Mouse (Mus musculus) skeletal muscle tissue, adult 2 months (tissue): ENCODE measurements around the gene Tmco4.

Experiments
- DNase-seq: peaks from one replicate; pipeline ENCODE4 v3.0.0-alpha.2; 2012; ENCODE audit warnings: low read depth, low spot score

Tmco4 gene

GRCm38 (mm10) chr4:139019413-139019812 is 46.7 kb downstream of the Tmco4 start:
- no peak for DNase-seq

DNA sequence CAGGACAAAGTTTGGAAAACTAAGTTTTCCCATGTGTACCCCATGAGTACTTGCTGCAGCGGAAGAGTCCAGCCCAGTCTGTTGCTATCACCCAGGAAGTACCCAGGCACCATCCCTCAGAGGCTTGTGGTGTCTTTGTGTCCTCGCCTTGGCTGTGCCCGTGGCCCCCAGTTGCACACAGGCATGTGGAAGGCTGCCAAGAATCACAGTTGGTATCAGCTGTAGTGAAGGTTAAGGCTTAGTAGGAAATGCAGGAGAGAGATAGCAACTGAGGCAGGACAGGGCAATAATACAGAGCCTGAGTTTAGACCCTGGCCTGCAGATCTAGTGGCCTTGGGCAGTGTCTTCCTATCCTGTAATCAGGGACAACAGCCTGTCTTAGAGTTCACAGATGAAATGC is 47.7 kb downstream of the Tmco4 start:
- DNase-seq: no peak

- DNase-seq: no peak
Observed at GRCm38 (mm10) chr4:139024379-139024778, 51.7 kb downstream of the Tmco4 start.

- DNase-seq: peak; percentile 53
Observed at GRCm38 (mm10) chr4:139030675-139031074, 58.0 kb downstream of the Tmco4 start.

- no peak for DNase-seq
Observed at GRCm38 (mm10) chr4:139032521-139032920, 59.8 kb downstream of the Tmco4 start.

- DNase-seq: no peak
Observed at GRCm38 (mm10) chr4:139033263-139034009, 60.7 kb downstream of the Tmco4 start.

GRCm38 (mm10) chr4:139034010-139034367 is 61.3 kb downstream of the Tmco4 start:
- no peak for DNase-seq

DNA sequence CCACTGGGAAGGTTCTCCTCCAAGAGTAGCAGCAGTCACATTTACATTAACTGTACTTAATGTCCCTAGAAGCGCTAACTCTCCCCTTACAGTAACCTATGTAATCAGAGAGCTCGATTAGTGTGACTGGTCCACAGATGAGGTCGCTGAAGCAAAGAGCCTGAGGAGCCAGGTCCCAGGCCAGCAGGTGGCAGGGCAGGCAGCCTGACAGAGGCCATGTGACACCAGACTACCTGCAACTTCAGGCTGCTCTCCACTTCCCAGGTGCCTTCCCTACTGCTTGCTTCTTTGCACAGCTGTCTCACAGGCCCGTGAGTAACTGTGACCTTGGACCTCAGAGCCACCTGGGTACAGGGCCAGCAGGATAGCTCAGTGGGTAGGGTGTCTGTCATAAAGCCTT is 61.9 kb downstream of the Tmco4 start:
- DNase-seq: no peak

GRCm38 (mm10) chr4:139034942-139035341 is 62.3 kb downstream of the Tmco4 start:
- no peak for DNase-seq

- DNase-seq: peak; percentile 45
Observed at GRCm38 (mm10) chr4:139035799-139036198, 63.1 kb downstream of the Tmco4 start.

- DNase-seq: no peak
Observed at GRCm38 (mm10) chr4:139037795-139038607, 65.3 kb downstream of the Tmco4 start.

DNA sequence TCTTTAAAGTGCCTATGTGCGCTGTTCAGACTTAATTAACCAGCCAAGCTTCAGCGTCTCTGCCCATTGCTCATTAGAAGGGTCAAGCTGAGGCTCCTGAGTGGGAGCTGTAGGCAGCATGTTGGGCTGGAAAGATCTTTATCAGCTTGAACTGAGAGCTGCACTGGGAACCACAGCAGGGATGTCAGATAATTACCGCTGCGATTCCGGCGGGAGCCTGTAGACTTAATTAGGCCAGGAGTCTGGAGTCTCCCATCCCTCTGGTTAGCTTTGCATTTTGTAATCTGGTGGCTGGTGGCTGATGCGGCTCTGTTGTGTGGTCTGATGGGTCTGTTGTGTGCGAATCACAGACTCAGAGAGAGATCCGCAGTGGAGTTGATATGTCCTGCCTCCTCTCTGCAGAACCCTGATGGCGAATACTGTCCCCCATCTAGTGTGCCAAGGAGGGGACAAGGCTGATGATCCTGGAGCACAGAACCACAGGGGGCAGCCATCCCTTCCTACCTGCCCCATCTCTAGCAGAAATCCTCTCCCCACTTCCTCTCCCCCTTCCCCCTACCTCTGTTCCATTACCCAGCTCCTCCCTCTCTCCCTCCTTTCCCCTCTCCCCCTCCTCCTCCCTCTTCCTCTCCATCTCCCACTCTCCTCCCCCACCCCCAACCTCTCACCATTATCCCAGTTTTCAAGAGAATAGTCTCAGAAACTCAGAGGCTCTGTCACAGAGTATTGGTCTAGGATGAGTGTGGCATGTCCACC is 67.6 kb downstream of the Tmco4 start:
- no peak for DNase-seq

- no peak for DNase-seq
Observed at GRCm38 (mm10) chr4:139042611-139043010, 69.9 kb downstream of the Tmco4 start.

DNA sequence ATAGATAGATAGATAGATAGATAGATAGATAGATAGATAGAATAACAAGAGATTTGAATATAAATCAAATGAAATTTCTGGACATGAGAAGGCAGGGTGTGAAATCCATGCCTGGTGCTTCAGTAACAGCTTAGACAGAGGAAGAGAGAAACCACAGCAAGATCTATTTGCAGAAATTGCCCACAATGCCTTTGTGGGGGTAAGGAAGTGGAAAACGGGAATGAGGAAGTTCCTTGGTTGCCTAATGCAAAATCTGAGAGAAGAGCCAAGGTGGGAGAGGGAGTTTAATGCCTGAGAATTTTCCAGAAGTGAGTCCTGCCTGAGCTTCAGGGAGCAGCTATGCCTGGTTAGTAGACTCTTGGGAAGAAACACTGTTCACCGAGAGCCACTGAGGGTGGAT is 70.9 kb downstream of the Tmco4 start:
- no peak for DNase-seq

GRCm38 (mm10) chr4:139044566-139044965 is 71.9 kb downstream of the Tmco4 start:
- DNase-seq: no peak

GRCm38 (mm10) chr4:139046354-139046753 is 73.7 kb downstream of the Tmco4 start:
- DNase-seq: no peak

GRCm38 (mm10) chr4:139048518-139048917 is 75.8 kb downstream of the Tmco4 start:
- DNase-seq: no peak

GRCm38 (mm10) chr4:139052796-139053195 is 80.1 kb downstream of the Tmco4 start:
- no peak for DNase-seq

GRCm38 (mm10) chr4:139053391-139053790 is 80.7 kb downstream of the Tmco4 start:
- DNase-seq: no peak

DNA sequence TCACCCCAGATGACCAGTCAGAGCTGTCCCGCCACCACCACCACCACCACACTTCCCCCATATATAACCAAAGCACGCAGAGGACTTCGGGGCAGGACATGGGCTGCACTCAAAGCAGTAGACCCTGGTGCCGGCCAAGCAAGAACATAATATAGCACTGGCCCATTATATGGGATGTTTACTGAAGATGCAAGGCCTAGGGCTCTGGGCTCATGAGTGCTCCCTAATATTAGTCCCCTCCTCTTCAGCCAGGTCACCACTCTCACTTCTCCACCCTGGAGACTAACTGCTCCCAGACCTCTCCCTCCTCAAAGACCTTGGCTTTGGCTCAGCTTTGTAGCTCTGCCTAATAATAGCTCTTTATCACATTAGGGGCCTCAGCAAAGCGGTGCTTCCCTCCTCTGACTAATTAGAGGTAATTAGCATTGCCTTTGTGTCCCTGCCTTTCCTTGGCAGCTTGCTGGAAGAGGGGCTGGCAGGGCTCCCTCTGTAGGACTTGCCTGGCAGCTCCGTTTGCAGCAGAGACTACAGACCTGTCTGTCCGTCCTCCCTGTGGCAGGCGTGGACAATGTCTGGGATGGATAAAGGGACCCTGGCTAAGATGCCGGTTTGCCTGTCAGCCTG is 81.7 kb downstream of the Tmco4 start:
- DNase-seq: no peak

DNA sequence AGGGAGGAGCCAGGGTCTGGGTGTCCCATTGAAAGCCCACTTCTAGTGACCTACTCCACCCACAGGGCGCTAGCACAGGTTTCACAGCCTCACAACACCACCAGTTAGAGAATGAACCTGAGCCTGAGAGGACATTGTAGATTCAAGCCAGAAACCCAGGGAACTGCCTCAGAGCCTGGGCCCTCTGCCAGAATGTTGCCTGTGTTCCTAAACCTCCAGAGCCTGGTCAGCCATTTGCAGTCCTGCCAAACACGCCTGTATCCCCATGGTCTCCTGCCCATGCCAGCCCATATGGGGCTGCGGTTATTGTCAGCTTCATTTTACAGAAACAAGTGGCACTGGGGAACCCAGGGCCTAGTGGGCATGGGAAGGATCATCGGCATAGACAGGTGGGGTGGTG is 82.6 kb downstream of the Tmco4 start:
- no peak for DNase-seq

GRCm38 (mm10) chr4:139055744-139056143 is 83.1 kb downstream of the Tmco4 start:
- DNase-seq: no peak
